Mouse (Mus musculus): Measurements from ENCODE around the gene Ccdc88b.
A peak's percentile ranks its signal among the peaks of the same experiment; 100 is the strongest.
"Not testable (repeated sequence)": the region's sequence is repeated elsewhere in the genome, so short reads cannot be mapped to it uniquely, and the experiment has no call there.

Ccdc88b gene

DNA sequence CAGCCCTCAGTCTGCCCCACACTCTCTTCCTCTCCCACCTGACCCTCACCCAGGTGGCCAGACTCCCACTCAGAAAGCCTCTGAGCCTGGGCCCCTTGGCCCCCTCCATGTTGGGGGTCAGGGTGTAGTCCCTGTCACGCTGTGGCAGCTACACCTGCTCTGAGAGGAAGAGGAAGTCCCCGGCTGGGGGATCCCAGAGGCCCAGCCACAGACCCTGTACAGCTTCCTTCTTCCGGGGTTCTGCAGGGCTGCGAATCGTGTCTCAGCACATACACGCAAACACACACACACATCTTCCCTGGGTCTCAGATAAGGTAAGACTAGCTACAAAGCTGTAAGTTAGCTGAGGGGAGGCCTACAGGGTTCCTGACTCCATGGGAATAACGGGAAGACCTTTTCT is at the start of gene Ccdc88b:
TSS of gene Ccdc88b (minus strand) at position 181 of the 400 bp plus-strand sequence.
- DNase-seq (ENCODE audit: low spot score in 2 of 2) = no peak

DNA sequence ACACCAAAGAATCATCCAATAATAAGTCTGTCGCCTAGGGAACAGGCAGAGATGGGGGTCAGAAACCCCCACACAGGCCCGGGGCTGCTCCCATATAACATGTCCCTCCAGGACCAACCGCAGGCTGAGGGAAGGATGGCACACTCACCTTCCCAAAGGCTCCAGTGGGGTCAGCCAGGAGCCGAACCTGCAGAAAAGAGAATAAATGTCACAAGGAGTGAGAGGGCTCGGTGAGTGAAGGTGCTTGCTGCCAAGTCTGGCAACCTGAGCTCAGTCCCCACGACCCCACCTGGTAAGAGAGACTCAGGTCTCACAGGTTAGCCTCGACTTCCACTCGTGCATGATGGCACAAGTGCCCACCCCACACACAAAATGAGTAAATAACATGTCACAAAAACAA is 49.1 kb upstream of the Ccdc88b start:
- DNase-seq (ENCODE audit: low spot score in 2 of 2) = no peak

DNA sequence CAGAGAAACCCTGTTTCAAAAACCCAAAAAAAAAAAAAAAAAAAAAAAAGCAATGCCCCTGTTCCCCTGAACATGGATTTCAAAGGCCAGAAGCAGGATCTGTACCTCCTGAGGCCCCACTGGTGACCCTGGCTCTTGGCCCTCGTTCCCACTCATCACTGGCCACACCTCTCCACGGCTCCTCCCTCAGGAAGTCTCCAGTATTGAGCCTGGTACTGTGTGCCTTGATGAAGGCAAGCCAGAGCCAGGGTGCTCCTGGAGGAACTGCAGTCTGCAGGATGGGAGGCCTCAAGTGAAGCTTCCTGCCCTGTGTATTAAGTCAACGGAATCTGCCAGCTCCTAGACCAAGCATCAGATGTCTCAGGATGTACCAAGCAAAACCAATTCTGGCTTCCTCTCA is 48.2 kb upstream of the Ccdc88b start:
- DNase-seq (ENCODE audit: low spot score in 2 of 2) = no peak

GRCm38 (mm10) chr19:6905498-6906159 is 47.6 kb upstream of the Ccdc88b start:
- no peak for DNase-seq (ENCODE audit: low spot score in 2 of 2)

GRCm38 (mm10) chr19:6904846-6905245 is 46.8 kb upstream of the Ccdc88b start:
- DNase-seq (ENCODE audit: low spot score in 2 of 2) = no peak

- no peak for DNase-seq (ENCODE audit: low spot score in 2 of 2)
These were observed 45.0 kb upstream of the Ccdc88b start for GRCm38 (mm10) chr19:6903031-6903430.

GRCm38 (mm10) chr19:6899641-6900040 is 41.6 kb upstream of the Ccdc88b start:
- no peak for DNase-seq (ENCODE audit: low spot score in 2 of 2)

DNA sequence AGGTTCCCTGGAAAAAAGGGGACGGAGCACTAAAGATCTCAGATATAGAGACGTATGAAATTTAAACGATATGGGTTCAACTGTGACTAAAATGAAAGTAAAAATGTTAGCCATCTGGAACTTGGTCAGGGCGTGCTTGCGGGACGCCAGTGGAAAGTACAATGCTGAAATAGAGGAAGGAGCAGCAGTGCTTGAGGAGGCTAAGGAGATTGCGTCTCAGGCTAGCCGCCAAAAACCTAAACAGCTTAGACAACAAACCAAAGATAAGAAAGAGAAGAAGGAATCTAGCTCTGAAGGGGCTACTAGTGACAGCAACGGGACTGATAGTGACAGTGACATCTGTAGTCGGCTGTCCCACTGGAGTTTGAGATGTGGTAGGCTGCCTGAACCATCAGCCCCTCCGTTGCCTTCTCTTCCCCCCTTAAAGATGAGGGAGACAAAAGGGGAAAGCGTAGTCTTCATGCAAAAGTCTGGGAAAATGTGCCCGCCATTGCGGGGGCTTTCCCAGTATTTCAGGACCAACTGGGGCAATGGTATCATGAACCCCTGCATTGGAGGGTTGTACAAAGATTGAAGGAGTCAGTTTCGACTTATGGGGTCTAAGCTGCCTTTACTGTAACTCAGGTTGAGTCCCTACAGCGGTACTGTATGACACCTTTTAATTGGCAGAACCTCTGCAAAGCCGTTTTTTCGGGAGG is 37.7 kb upstream of the Ccdc88b start:
- not testable (repeated sequence) for DNase-seq (ENCODE audit: low spot score in 2 of 2)

DNA sequence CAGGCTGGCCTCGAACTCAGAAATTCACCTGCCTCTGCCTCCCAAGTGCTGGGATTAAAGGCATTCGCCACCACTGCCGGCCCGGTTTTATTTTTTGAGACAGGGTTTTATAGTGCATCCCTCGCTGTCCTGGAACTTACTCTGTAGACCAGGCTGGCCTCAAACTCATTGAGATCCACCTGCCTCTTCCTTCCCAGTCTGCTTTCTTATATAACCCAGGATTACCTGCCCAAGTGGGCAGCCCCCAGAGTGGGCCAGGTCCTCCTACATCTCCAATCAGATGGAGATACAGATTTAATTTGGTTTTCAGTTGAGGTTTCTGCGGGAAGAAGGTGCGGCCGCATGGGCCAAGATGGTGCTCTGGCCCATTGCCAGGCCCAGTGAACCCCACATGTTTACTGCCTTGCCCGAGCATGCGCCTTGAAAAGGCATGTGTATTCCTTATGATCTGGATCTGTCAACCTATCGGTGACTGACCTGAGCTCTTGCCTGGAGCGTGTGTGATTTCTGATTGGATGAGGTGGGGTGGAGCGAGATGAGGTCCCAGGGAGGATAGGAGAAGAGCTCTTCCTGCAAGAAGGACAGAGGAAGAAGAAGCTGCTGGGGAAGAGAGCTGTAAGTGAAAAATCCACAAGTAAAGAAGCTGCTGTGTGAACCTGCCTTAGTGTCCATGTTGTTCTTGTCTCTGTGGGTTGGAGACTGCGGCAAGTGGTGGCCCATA is 35.9 kb upstream of the Ccdc88b start:
- DNase-seq (ENCODE audit: low spot score in 2 of 2) = no peak

- no peak for DNase-seq (ENCODE audit: low spot score in 2 of 2)
These were observed 34.5 kb upstream of the Ccdc88b start for GRCm38 (mm10) chr19:6892512-6892911.

- no peak for DNase-seq (ENCODE audit: low spot score in 2 of 2)
These were observed 20.0 kb upstream of the Ccdc88b start for GRCm38 (mm10) chr19:6877965-6878364.

GRCm38 (mm10) chr19:6876799-6877198 is 18.8 kb upstream of the Ccdc88b start:
- DNase-seq (ENCODE audit: low spot score in 2 of 2) = no peak

- DNase-seq (ENCODE audit: low spot score in 2 of 2) = peak in 1 of 2 experiments; percentile 13
These were observed 17.8 kb upstream of the Ccdc88b start for GRCm38 (mm10) chr19:6875834-6876233.

DNA sequence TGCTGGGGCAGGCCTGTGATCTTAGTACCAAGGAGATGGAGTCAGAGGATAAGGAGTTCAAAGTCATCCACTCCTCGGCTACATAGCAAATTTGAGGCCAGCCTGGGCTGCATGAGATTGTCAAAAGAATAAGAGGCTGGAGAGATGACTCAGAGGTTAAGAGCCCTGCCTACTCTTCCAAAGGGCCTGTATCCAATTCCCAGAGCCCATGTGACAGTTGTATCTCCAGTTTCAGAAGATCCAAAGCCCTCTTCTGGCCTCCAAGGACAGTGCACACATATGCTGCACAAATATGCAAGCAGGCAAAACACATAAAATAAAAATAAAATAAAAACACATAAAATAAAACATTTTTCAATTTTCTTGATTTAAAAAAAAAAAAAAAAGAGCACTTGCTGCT is 16.2 kb upstream of the Ccdc88b start:
- no peak for DNase-seq (ENCODE audit: low spot score in 2 of 2)

DNA sequence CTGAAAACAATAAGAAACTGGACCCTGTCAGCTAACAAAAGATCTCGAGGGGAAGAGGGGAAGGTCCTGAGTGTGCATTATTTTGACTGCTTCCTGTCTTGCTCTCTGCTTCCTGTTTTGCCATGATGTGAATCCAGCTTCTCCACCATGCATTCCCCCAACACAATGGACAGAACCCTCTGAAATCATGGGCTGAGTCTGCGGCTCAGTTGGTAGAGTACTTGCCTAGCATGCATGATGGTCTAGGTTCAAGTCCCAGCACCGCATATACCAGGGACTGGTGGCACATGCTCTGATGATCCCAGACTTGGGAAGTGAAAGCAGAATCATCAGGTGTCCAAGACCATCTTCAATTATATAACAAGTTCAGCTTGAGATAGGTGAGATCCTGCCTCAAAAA is 14.7 kb upstream of the Ccdc88b start:
- DNase-seq (ENCODE audit: low spot score in 2 of 2) = no peak

- no peak for DNase-seq (ENCODE audit: low spot score in 2 of 2)
These were observed 13.7 kb upstream of the Ccdc88b start for GRCm38 (mm10) chr19:6871574-6872271.

DNA sequence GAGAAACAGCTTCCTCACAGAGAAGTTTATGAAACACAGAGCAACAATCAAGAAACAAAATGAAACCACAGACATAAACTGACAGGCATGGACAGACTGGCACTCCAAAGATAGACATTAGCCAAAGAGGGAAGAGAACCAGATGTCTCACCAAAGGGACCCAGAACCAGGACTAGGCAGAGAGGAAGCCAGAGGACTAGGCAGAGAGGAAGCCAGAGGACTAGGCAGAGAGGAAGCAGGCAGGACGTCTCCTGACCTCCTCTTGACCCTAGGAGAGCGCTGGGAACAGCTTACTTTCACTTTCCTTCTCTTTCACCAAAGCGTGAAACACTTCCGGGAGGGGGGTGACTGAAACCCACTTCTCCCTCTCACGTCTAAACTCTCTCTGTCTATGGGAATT is 11.3 kb upstream of the Ccdc88b start:
- DNase-seq (ENCODE audit: low spot score in 2 of 2) = no peak

GRCm38 (mm10) chr19:6861451-6861850 is 3.4 kb upstream of the Ccdc88b start:
- DNase-seq (ENCODE audit: low spot score in 2 of 2) = no peak

DNA sequence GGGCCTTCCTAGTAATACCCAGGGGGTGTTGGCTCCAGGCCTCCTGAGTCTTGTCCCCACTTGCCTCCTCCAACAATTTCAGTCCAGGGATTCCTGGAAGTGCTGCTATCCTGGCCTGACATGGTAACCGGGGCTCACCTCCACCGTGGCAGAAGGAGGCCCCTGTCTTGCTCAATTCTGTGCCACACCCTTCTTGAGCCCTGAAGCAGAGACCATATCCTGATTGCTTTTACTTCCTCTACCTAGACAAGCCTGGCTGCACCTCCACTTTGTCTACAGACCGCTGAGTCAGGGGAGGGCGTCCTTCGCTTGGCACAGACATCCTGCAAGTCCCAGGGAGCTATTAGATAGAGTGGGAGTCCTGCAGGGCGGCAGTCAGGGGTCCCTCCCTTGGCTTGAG is 2.7 kb upstream of the Ccdc88b start:
- no peak for DNase-seq (ENCODE audit: low spot score in 2 of 2)

- DNase-seq (ENCODE audit: low spot score in 2 of 2) = no peak
These were observed 2.0 kb upstream of the Ccdc88b start for GRCm38 (mm10) chr19:6859971-6860370.

GRCm38 (mm10) chr19:6859032-6859651 is 1.1 kb upstream of the Ccdc88b start:
- no peak for DNase-seq (ENCODE audit: low spot score in 2 of 2)

Data from frontal cortex, postnatal 36 days (tissue).